Mouse (Mus musculus) heart, adult 2 months (tissue): ENCODE measurements around the gene Twist2. TPM values are rescaled to one million over a fixed set of nuclear protein-coding genes. Genes with fewer than 3 reads are reported as not detected.

Experiments used
- DNase-seq, 2 experiments: peaks; one replicate each; pipeline ENCODE4 v3.0.0; 2021
- H3K27ac ChIP-seq: fragments of 200-600 bp; 2 replicates; pipeline ENCODE4 v1.8.1; 2022
- H3K27me3 ChIP-seq: fragments of 200-500 bp; 2 replicates; pipeline ENCODE4 v1.6.1; 2012; ENCODE audit warnings: mild to moderate bottlenecking, low read length, inconsistent platforms, mixed read lengths; ENCODE audit not compliant: control insufficient read depth, insufficient read depth
- H3K36me3 ChIP-seq: fragments of 200-500 bp; 2 replicates; pipeline ENCODE4 v1.6.1; 2012; ENCODE audit warnings: low read length, inconsistent platforms; ENCODE audit not compliant: control insufficient read depth, insufficient read depth
- H3K4me1 ChIP-seq: fragments of 200-500 bp; 2 replicates; pipeline ENCODE4 v1.6.1; 2011; ENCODE audit warnings: low read length; ENCODE audit not compliant: control insufficient read depth, insufficient read depth
- H3K4me3 ChIP-seq: fragments of 200-600 bp; 2 replicates; pipeline ENCODE4 v1.8.1; 2022
- H3K79me2 ChIP-seq: fragments of 200-500 bp; replicated peaks from 2 replicates; pipeline ENCODE4 v1.6.1; 2012; ENCODE audit warnings: mild to moderate bottlenecking, inconsistent platforms, low read length, moderate library complexity, mixed read lengths; ENCODE audit not compliant: control insufficient read depth, insufficient read depth
- H3K9ac ChIP-seq: fragments of 200-500 bp; 2 replicates; pipeline ENCODE4 v1.6.1; 2012; ENCODE audit warnings: low read depth, mild to moderate bottlenecking, control low read depth, inconsistent platforms, low read length, mixed read lengths
- CTCF ChIP-seq: fragments of 200-600 bp; IDR thresholded peaks from 2 replicates; pipeline ENCODE4 v1.8.1; 2022; ENCODE audit warnings: antibody characterized with exemption, mild to moderate bottlenecking, moderate library complexity
- EP300 ChIP-seq: fragments of 200-500 bp; IDR thresholded peaks from 2 replicates; pipeline ENCODE4 v1.6.1; 2011; ENCODE audit warnings: low read depth, low read length, control low read depth; ENCODE audit not compliant: insufficient read depth
- POLR2A ChIP-seq: fragments of 200-500 bp; IDR thresholded peaks from 2 replicates; pipeline ENCODE4 v1.6.1; 2011; ENCODE audit warnings: mild to moderate bottlenecking, low read depth, low read length, control low read depth; ENCODE audit not compliant: insufficient read depth
- WGBS: fragments of 180-500 bp; shearing (Covaris S2); methylation state at CpG from one replicate; pipeline ENCODE4 v1.1.7; 2018; 5-methylcytosine and 5-hydroxymethylcytosine counted together
- intact Hi-C: fragments of 180-260 bp; cut with DNase I; formaldehyde crosslinking; loops from one replicate; pipeline ENCODE4 v1.15.1; 2025
- polyA plus RNA-seq: library from polyadenylated mRNA; depleted of rRNA; stranded (reverse); fragments of >200 nt; gene quantifications from 2 replicates; pipeline ENCODE4 v1.2.3, GENCODE M21; 2012
- total RNA-seq, 2 experiments: library from RNA; stranded (reverse); gene quantifications; 2 replicates each; pipeline ENCODE4 v1.2.3; 2021

Twist2 gene
- total and polyA plus RNA-seq, 3 experiments = 1.1 to 4.7 (median 2.4) TPM

- H3K27ac ChIP-seq = no peak overlapping the region
- intact Hi-C loops = no loop called here
- no peak overlapping the region for H3K9ac ChIP-seq
- TF ChIP-seq POLR2A = no peak
- no peak for TF ChIP-seq CTCF
- no peak for TF ChIP-seq EP300
- no peaks in the 10 kb centered on the region for H3K4me1 ChIP-seq
- DNase-seq = no peak
- no peaks in the 10 kb centered on the region for H3K36me3 ChIP-seq
- no peaks in the 10 kb centered on the region for H3K27me3 ChIP-seq
- 70% methylated on average over 6 of the region's 6 CpGs for WGBS
- no peaks in the 10 kb centered on the region for H3K79me2 ChIP-seq
- H3K4me3 ChIP-seq = no peak overlapping the region
Observed at GRCm38 (mm10) chr1:91839979-91840378, 38.7 kb downstream of the Twist2 start.

- Histone ChIP-seq H3K4me3 (no peak overlapping the region), H3K36me3 (no peaks in the 10 kb centered on the region), H3K4me1 (no peaks in the 10 kb centered on the region; the same call in 1 of the 2 replicates), H3K9ac (no peak overlapping the region), H3K79me2 (no peaks in the 10 kb centered on the region), H3K27me3 (no peaks in the 10 kb centered on the region), H3K27ac (no peak overlapping the region)
- 78% methylated on average over 4 of the region's 4 CpGs for WGBS
- DNase-seq = no peak
- intact Hi-C loops = no loop called here
- no peak for TF ChIP-seq EP300
- TF ChIP-seq POLR2A = no peak
- no peak for TF ChIP-seq CTCF
Observed at GRCm38 (mm10) chr1:91844236-91844635, 43.0 kb downstream of the Twist2 start.

DNA sequence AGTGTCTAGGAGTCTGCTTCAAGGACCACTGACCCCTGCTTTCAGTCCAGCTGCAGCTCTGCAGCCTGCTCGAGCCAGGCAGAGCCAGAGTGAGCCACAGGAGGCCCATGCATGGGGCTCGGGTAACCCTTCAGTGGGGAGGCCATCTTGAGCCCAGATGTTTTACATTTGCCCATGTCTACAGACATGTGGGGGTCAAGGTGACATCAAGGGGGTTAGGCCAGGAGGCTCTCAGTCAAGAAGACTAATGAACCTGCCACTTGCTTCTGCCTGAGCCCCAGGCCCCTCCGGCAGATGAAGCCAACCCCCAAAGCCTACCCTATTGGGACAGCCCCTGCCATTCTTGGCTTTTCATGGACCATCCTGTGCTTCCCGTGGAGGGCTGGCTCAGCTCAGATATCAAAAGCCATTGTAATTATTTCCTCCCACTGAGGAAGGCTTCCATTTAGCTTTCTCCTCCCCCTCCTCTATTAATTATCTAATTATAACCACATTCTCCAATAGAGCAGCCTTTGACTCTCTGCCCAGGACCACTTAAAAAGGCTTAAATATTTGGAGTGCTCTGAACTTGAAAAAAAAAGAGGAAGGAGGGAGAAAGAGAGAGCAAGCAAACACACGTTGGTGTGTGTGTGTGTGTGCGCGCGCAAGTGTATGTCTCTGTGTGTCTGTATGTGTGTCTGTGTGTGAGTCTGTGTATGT lies 43.6 kb downstream of the Twist2 start:
- 67% methylated on average over 8 of the region's 8 CpGs for WGBS
- Histone ChIP-seq H3K4me3 (no peak overlapping the region), H3K27me3 (no peaks in the 10 kb centered on the region), H3K79me2 (no peaks in the 10 kb centered on the region), H3K9ac (no peak overlapping the region), H3K36me3 (no peaks in the 10 kb centered on the region), H3K4me1 (no peaks in the 10 kb centered on the region; the same call in 1 of the 2 replicates), H3K27ac (no peak overlapping the region)
- intact Hi-C loops = no loop called here
- no peak for DNase-seq
- TF ChIP-seq EP300 (no peak), POLR2A (no peak), CTCF (no peak)

DNA sequence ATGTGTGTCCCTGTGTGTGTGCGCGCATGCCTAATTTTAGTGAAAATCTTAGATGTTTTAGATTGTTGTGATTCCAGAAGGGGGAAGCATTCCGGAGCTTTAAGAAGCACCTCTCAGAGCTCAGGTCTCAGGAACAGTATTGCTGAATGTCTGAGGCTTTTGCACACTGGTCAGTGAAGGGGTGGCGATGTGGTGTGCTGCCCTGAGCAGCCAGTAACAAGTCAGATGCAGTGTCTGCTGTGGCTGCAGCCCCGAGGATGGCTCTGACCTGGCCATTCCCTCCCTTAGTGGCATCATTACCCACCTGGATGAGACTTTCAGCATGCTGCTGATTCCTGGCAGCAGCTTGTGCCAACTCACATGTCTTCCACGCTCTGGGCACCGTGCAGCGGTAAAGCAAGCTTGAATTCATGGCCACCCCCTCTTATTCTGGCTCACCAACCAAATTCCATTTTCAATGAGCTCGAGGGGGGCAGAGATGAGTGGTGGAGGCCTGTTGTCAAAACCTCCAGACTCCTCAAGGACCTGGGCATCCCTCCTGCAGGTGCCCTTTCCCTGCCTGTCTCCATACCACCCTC lies 44.2 kb downstream of the Twist2 start:
- H3K9ac ChIP-seq = no peak overlapping the region
- WGBS = 61% methylated on average over 9 of the region's 9 CpGs
- H3K4me1 ChIP-seq = no peaks in the 10 kb centered on the region; the same call in 1 of the 2 replicates
- no peak overlapping the region for H3K4me3 ChIP-seq
- H3K36me3 ChIP-seq = no peaks in the 10 kb centered on the region
- intact Hi-C loops = no loop called here
- no peaks in the 10 kb centered on the region for H3K79me2 ChIP-seq
- TF ChIP-seq POLR2A (no peak), EP300 (no peak), CTCF (no peak)
- no peaks in the 10 kb centered on the region for H3K27me3 ChIP-seq
- no peak for DNase-seq
- H3K27ac ChIP-seq = no peak overlapping the region

DNA sequence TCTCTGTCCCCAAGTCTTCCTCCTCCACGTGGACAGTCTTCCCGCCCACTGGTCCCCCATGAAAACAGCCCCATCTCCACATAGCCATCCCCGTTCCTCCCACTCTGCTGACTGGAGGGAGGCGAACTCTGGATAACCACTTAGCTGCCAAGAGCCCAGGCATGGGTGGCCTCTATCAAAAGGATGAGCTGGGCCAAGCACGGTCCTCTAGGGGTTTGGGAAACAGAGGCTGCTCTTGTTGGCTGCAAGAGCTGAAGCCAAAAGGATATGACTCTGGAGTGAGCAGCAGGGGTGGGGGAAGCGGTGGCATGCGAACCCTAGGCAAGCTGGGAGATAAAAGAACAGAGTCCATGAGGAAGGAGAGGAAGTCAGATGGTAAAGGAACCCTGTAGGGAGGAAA lies 50.0 kb downstream of the Twist2 start:
- intact Hi-C loops = no loop called here
- H3K4me1 ChIP-seq = no peaks in the 10 kb centered on the region
- no peak overlapping the region for H3K27ac ChIP-seq
- no peak overlapping the region for H3K9ac ChIP-seq
- DNase-seq = peak in 1 of 2 experiments; percentile 20
- TF ChIP-seq CTCF (no peak), EP300 (no peak), POLR2A (no peak)
- H3K27me3 ChIP-seq = no peaks in the 10 kb centered on the region
- no peak overlapping the region for H3K4me3 ChIP-seq
- 53% methylated on average over 7 of the region's 7 CpGs for WGBS
- H3K79me2 ChIP-seq = no peaks in the 10 kb centered on the region
- no peaks in the 10 kb centered on the region for H3K36me3 ChIP-seq

DNA sequence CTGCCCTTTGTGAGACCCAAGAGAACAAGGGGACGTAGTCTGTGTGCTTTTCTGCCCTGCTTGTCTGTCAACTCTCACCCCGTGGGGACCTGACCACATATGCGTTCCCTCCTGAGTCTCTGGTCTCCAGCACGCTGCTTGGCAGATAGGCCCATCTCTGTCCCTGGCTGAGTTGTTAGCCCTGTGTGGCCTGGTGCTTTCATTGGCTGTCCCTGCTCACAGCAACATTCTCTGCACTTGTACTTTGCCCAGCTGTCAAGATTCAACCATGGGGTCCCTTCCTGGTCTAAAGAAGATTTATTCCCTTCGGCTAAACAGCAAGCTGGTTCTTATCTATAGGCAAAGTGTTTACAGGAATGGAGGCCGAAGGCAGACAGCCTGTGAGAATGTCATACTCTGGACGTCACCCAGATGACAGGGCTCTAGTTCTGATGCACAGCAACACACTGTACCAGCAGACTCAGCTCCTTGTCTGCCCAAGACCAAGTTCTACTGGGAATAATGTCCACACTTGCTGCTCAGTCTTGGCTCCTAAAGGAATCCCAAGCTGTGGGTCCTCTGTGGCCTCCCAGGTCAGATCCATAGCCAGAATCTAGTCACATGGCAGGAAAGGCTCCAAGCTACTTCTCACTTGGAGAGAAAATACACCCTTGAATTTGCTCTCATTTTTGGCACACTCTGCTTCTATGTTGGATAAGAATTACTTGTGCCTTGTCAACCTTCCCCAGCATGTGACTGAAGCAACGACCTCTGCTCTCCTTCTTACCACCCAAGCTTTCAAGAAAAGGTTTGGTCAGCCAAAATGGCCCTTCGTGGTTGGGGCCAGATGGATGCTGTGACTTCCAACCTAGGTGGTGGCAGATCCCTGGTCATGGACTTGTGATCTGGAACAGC lies 55.8 kb downstream of the Twist2 start:
- Histone ChIP-seq H3K79me2 (no peaks in the 10 kb centered on the region), H3K27ac (peak overlapping the region; percentile 28; the same call in 1 of the 2 replicates), H3K4me1 (peaks cover 8% of the 10 kb centered on the region), H3K27me3 (no peaks in the 10 kb centered on the region), H3K36me3 (no peaks in the 10 kb centered on the region), H3K9ac (no peak overlapping the region), H3K4me3 (no peak overlapping the region)
- 43% methylated on average over 9 of the region's 9 CpGs for WGBS
- 0 out of 2 replicates have a peak, but pooled peaks have one; percentile 7 for TF ChIP-seq EP300
- no peak for TF ChIP-seq CTCF
- intact Hi-C loops = no loop called here
- peak; percentile 49 to 74 for DNase-seq
